Mouse (Mus musculus) bone marrow macrophage, adult 2 months (primary cell): ENCODE data around the gene Kifc1. TPM values are rescaled to one million over a fixed set of nuclear protein-coding genes. Genes with fewer than 3 reads are reported as not detected.
A peak's percentile ranks its signal among the peaks of the same experiment; 100 is the strongest.
"Not testable (repeated sequence)": the region's sequence is repeated elsewhere in the genome, so short reads cannot be mapped to it uniquely, and the experiment has no call there.

Experiments used
- H3K27ac ChIP-seq: 2 replicates; pipeline ENCODE4 v1.5.1; 2012; ENCODE audit warnings: low read depth, low read length; ENCODE audit not compliant: insufficient read depth
- H3K4me1 ChIP-seq: 2 replicates; pipeline ENCODE4 v1.6.1; 2012; ENCODE audit warnings: low read length; ENCODE audit not compliant: control insufficient read depth, insufficient read depth
- H3K4me3 ChIP-seq: 2 replicates; pipeline ENCODE4 v1.5.1; 2012; ENCODE audit warnings: mild to moderate bottlenecking, low read length, moderate library complexity; ENCODE audit not compliant: insufficient read depth
- CTCF ChIP-seq: IDR thresholded peaks from 2 replicates; pipeline ENCODE4 v1.5.1; 2012; ENCODE audit warnings: low read depth, mild to moderate bottlenecking, low read length, moderate library complexity
- POLR2A ChIP-seq: IDR thresholded peaks from 2 replicates; pipeline ENCODE4 v1.6.1; 2012; ENCODE audit warnings: mild to moderate bottlenecking, low read depth, low read length, borderline replicate concordance
- polyA plus RNA-seq: library from polyadenylated mRNA; stranded (reverse); fragments of >200 nt; gene quantifications from 2 replicates; pipeline ENCODE4 v1.2.4, GENCODE M21; 2012; ENCODE audit not compliant: missing spikeins, insufficient read depth, insufficient read length

Gene Kifc1
- polyA plus RNA-seq, 1 experiment: 35.5 TPM

DNA sequence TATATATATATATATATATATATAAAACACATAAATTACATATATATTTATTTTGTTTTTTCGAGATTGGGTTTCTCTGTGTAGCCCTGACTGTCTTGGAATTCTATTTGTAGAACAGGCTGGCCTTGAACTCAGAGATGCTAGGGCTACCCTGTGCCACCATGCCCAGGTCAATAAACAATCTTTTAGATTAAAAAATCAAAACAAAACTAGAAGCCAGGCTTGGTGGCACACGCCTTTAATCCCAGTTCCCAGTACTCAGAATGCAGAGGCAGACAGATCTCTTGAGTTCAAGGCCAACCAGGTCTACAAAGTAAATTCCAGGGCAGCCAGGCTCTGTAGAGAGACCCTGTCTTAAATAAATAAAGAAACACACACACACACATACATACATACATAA is 896 bp upstream of the Kifc1 start:
- no peak overlapping the region for H3K4me3 ChIP-seq
- H3K4me1 ChIP-seq: peaks cover 11% of the 10 kb centered on the region
- H3K27ac ChIP-seq: no peak overlapping the region
- TF ChIP-seq CTCF (no peak), POLR2A (no peak)

GRCm38 (mm10) chr17:33889941-33890532 is 424 bp downstream of the Kifc1 start:
- Histone ChIP-seq H3K4me3 (peak overlapping the region; percentile 74), H3K27ac (peak overlapping the region; percentile 52)

GRCm38 (mm10) chr17:33888230-33888629 is 2.2 kb downstream of the Kifc1 start:
- H3K4me1 ChIP-seq: peaks cover 11% of the 10 kb centered on the region
- not testable (repeated sequence) for H3K27ac ChIP-seq, H3K4me3 ChIP-seq

More at GRCm38 (mm10) chr17:33889941-33890532, 424 bp downstream of the Kifc1 start:
- H3K4me1 ChIP-seq: peaks cover 11% of the 10 kb centered on the region

- peaks cover 11% of the 10 kb centered on the region for H3K4me1 ChIP-seq
- not testable (repeated sequence) for H3K27ac ChIP-seq, H3K4me3 ChIP-seq
These were observed 2.7 kb downstream of the Kifc1 start for GRCm38 (mm10) chr17:33887802-33888201.

- H3K27ac ChIP-seq: not testable (repeated sequence)
- H3K4me1 ChIP-seq: peaks cover 11% of the 10 kb centered on the region
These were observed 6.1 kb downstream of the Kifc1 start for GRCm38 (mm10) chr17:33884320-33884719.

GRCm38 (mm10) chr17:33875797-33876196 is 14.7 kb downstream of the Kifc1 start:
- not testable (repeated sequence) for H3K27ac ChIP-seq, H3K4me3 ChIP-seq, H3K4me1 ChIP-seq

More at GRCm38 (mm10) chr17:33884320-33884719, 6.1 kb downstream of the Kifc1 start:
- H3K4me3 ChIP-seq: not testable (repeated sequence)

GRCm38 (mm10) chr17:33874411-33874810 is 16.1 kb downstream of the Kifc1 start:
- Histone ChIP-seq H3K27ac (no peak overlapping the region), H3K4me3 (no peak overlapping the region), H3K4me1 (no peaks in the 10 kb centered on the region)
- TF ChIP-seq POLR2A: no peak
- no peak for TF ChIP-seq CTCF

- H3K27ac ChIP-seq, H3K4me1 ChIP-seq, H3K4me3 ChIP-seq: not testable (repeated sequence)
These were observed 16.9 kb downstream of the Kifc1 start, which contains the start of gene Gm7029 for GRCm38 (mm10) chr17:33873537-33873936. Gene Gm7029 (plus strand): TSS chr17:33873837.

DNA sequence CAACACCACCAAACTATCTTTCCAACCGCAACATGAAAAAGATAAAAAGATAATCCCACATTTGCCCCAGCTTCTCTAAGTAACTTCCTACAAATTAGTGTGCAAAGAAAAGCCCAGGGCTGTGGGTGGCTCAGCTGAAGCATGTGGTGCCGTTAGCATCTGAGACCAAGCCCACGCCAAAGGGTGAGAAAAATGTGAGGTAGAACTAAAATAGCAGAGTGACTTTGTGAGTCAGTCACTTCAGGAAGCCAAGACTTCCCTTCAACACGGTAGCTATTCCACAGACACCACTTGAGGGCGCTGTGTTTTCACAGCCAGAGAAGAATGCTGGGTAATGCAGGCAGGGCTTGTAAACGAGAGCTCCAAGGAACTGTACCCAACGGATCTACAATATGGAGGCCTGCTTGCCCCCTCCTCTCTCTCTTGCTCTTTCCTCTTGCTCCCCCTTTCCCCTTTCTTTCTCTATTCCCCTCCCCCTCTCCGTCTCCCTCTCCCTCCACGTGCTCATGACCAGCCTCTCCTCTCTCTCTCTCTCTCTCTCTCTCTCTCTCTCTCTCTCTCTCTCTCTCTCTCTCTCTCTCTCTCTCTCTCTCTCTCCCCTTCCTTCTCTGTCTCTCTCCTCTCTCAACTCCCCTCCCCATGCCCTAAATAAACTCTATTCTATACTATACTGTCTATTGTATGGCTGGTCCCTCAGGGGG is 25.0 kb downstream of the Kifc1 start:
- Histone ChIP-seq H3K4me3 (peak overlapping the region; percentile 26; the same call in 1 of the 2 replicates), H3K27ac (no peak overlapping the region), H3K4me1 (peaks cover 8% of the 10 kb centered on the region)
- TF ChIP-seq CTCF (peak; percentile 83), POLR2A (no peak)

- TF ChIP-seq POLR2A (no peak), CTCF (no peak)
These were observed 32.6 kb downstream of the Kifc1 start for GRCm38 (mm10) chr17:33857816-33858215.

GRCm38 (mm10) chr17:33851331-33851730 is 39.1 kb downstream of the Kifc1 start:
- no peak overlapping the region for H3K27ac ChIP-seq
- H3K4me1 ChIP-seq: no peaks in the 10 kb centered on the region
- TF ChIP-seq POLR2A (no peak), CTCF (no peak)
- no peak overlapping the region for H3K4me3 ChIP-seq

More at GRCm38 (mm10) chr17:33857816-33858215, 32.6 kb downstream of the Kifc1 start:
- Histone ChIP-seq H3K27ac (no peak overlapping the region), H3K4me3 (no peak overlapping the region), H3K4me1 (no peaks in the 10 kb centered on the region)
